Mouse (Mus musculus): Measurements from ENCODE around the gene Olfr922.

Olfr922 gene

GRCm38 (mm10) chr9:38814314-38814713 lies at the start of gene Olfr922:
Gene Olfr922 (plus strand): TSS chr9:38814614.
- DNase-seq (ENCODE audit: inconsistent ontology term), result no peak

GRCm38 (mm10) chr9:38772768-38773167 lies 41.6 kb upstream of the Olfr922 start, which contains the start of gene Olfr921:
Gene Olfr921 (plus strand): TSS chr9:38773068.
- DNase-seq (ENCODE audit: inconsistent ontology term), result no peak

GRCm38 (mm10) chr9:38792689-38793088 lies 21.7 kb upstream of the Olfr922 start:
- DNase-seq (ENCODE audit: inconsistent ontology term), result no peak

GRCm38 (mm10) chr9:38805696-38806095 lies 8.7 kb upstream of the Olfr922 start:
- no peak for DNase-seq (ENCODE audit: inconsistent ontology term)

GRCm38 (mm10) chr9:38815458-38815986 lies 1.1 kb downstream of the Olfr922 start:
- no peak for DNase-seq (ENCODE audit: inconsistent ontology term)

GRCm38 (mm10) chr9:38826245-38826644 lies 11.8 kb downstream of the Olfr922 start, which contains the start of gene Olfr923:
Gene Olfr923 (plus strand): TSS chr9:38826545.
- no peak for DNase-seq (ENCODE audit: inconsistent ontology term)

- no peak for DNase-seq (ENCODE audit: inconsistent ontology term)
These were observed 18.6 kb downstream of the Olfr922 start for GRCm38 (mm10) chr9:38833027-38833426.

GRCm38 (mm10) chr9:38844149-38844548 lies 29.7 kb downstream of the Olfr922 start, which contains the start of gene Olfr924:
Gene Olfr924 (plus strand): TSS chr9:38844449.
- no peak for DNase-seq (ENCODE audit: inconsistent ontology term)

GRCm38 (mm10) chr9:38854760-38855159 lies 40.3 kb downstream of the Olfr922 start, which contains the start of gene Olfr26:
Gene Olfr26 (plus strand): TSS chr9:38855060.
- DNase-seq (ENCODE audit: inconsistent ontology term), result no peak

All from Muller cell, postnatal 12 days (primary cell).